Mouse (Mus musculus) layer of hippocampus, adult 2 months (tissue): ENCODE results near the gene 1700092M07Rik. TPM values are rescaled to one million over a fixed set of nuclear protein-coding genes. Genes with fewer than 3 reads are reported as not detected.

Experiments
- DNase-seq, 2 experiments: peaks; one replicate each; pipeline ENCODE4 v3.0.0; 2022; ENCODE audit warnings: low spot score in 2 of 2
- H3K27ac ChIP-seq: fragments of 200-600 bp; 2 replicates; pipeline ENCODE4 v1.8.1; 2022
- H3K4me3 ChIP-seq: fragments of 200-600 bp; 2 replicates; pipeline ENCODE4 v1.8.1; 2022; ENCODE audit warnings: mild to moderate bottlenecking
- CTCF ChIP-seq: fragments of 200-600 bp; conservative IDR thresholded peaks from 2 replicates; pipeline ENCODE4 v1.8.1; 2022; ENCODE audit warnings: antibody characterized with exemption, mild to moderate bottlenecking, moderate library complexity
- microRNA-seq, 2 experiments: library from miRNA; unstranded; fragments of <30 nt; microRNA quantifications; one replicate each; pipeline ENCODE4 v1.2.0; 2021
- total RNA-seq, 2 experiments: library from RNA; stranded (reverse); gene quantifications; 2 replicates each; pipeline ENCODE4 v1.2.3; 2021

1700092M07Rik gene
- total RNA-seq, 2 experiments from 2014 or later, result 1.5 to 3.4 TPM

DNA sequence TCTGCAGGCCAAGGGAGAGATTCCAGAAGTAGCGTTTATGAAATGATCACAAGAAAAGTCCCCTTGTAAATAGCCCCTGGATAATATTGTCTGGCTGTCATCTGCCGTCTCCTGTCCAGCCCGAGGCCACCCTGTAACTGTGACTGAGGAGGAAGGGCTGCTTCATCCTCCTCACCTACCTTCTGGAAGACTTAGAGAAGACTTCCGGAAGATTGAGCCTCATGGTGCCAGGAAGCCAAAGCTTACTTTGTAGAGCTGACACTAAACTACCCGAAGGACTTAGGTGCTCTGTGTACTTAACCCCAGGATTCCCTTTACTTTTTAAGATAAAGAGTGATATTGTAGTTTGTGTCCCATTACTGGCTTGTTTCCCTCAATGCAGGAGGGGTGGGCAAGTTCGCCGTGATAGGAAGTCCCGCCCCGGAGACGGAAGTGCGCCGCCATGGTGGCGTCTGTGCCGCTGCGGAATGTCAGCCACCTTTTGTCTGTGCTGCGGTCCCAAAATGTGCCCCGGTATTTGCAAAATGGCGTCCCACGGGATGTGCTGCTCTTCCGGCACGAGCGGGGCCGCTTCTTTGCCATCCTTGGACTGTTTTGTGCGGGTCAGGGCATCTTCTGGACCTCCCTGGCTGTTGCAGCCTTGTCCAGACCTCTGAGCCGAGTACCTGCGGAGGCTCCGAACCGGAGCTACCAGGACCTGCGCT, 30.2 kb downstream of the 1700092M07Rik start, which contains the start of gene Tmem223:
Tmem223 (plus strand) TSS at position 430 of the 704 bp plus-strand sequence.
- Histone ChIP-seq H3K27ac (peak within 1 kb of the TSS; percentile 96), H3K4me3 (peak within 1 kb of the TSS; percentile 97)
- DNase-seq, result peak; percentile 86 to 87
- peak; percentile 45 for TF ChIP-seq CTCF

DNA sequence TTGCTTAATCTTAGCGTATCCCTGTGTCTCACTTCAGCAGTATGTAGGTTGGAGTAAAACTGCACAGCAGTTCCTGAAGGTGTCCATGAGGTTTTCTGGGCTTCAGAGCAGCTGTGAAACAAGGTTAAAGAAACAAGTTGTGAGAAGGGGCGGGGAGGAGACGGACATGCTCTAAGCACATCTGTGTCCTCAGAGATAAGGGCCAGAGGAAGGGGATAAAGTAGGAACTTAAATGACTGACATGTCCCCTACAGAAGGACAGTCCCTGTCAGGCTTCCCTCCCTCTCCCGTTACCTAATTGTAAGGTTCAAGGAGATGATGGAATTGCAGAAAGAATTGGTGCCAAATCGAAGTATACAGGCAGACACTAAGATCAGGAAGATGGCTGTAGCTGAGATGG, 32.5 kb downstream of the 1700092M07Rik start:
- TF ChIP-seq CTCF, result no peak
- H3K4me3 ChIP-seq, result no peak overlapping the region; the same call in 1 of the 2 replicates
- DNase-seq, result no peak
- peak overlapping the region; percentile 33; the same call in 1 of the 2 replicates for H3K27ac ChIP-seq

DNA sequence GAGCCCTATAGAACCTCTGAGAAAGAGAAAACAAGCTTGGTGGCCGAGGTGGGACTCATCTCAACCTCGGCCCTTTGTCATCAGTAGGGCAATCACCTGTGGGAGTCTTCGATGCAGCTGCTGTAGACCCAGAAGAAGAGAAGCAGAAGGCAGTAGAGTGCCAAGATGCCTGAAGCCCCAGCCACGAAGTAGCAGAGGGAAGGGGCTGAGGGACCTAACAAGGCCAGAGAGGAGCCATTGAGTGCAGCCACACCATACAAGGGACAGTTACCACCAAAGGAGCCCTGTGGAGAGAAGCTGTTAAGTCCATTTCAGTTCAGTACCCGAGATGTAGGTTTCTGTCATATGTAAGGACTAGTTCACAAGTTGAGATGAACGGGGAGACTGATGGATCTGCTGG, 32.9 kb downstream of the 1700092M07Rik start:
- H3K27ac ChIP-seq, result peak overlapping the region; percentile 33; the same call in 1 of the 2 replicates
- no peak for DNase-seq
- peak overlapping the region; percentile 95; the same call in 1 of the 2 replicates for H3K4me3 ChIP-seq
- TF ChIP-seq CTCF, result no peak

DNA sequence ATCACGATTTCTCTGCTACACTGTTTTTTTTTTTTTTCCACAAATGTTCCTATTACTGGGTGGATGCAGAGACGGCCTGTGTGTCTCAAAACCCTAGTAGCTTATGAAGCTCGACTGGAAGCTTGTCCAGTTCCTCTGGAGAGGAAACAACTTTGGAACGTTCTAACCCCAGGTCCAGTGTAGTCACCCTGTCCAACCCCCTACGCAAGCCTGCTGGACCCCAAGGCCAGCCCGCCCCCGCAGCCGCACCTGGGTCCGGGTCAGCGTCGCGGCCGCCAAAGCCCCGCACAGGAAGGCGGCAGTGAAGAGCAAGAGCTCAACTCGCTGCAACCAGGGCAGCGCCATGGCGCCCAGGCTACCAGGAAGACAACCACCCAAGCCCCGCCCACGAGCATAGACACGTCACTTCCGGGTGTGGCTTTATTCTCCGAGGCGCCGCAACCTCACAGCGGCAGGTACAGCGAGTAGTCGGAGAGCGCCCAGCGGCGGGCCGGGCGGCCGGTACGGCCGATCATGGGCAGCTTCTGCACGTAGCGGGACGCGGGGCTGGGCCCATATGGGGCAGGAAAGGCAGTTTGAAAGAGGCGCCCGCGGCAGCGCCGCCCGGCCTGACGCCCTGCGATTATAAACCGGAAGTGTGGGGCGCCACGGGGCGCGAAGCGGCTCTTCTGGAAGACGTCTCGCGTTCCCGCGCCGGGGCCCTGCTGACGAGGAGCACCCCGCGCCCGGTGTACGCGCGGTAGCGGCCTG, 33.7 kb downstream of the 1700092M07Rik start, which contains the start of gene Tmem179b:
Tmem179b (minus strand) TSS at position 382 of the 750 bp plus-strand sequence.
- Histone ChIP-seq H3K27ac (peak within 1 kb of the TSS; percentile 98), H3K4me3 (peak within 1 kb of the TSS; percentile 95)
- TF ChIP-seq CTCF, result peak; percentile 40
- DNase-seq, result peak; percentile 94 to 96

DNA sequence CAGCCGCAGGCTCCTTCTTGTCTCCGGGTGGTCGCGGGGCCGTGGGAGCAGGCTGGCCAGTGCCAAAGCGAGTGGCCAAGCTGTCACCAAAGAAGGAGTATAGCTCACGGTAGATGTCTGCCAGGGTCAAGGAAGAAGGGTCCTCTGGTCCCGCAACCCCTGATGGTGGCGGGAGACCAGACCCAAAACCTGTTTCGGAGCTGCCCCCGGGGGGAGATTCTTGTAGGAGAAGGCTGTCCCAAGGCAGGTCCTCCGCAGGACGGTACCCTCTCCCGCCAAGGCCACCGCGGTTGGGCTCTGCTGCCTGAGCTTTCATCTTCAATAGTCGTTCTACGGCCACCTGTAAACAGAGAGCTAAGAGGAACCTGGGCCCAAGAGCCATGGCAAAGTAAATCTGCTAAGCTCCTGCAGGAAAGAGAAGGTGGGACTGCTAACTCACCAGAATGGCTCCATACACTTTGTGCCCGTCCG, 34.5 kb downstream of the 1700092M07Rik start:
- Histone ChIP-seq H3K4me3 (peak overlapping the region; percentile 95), H3K27ac (peak overlapping the region; percentile 98)
- TF ChIP-seq CTCF, result no peak
- peak in 1 of 2 experiments; percentile 16 for DNase-seq

DNA sequence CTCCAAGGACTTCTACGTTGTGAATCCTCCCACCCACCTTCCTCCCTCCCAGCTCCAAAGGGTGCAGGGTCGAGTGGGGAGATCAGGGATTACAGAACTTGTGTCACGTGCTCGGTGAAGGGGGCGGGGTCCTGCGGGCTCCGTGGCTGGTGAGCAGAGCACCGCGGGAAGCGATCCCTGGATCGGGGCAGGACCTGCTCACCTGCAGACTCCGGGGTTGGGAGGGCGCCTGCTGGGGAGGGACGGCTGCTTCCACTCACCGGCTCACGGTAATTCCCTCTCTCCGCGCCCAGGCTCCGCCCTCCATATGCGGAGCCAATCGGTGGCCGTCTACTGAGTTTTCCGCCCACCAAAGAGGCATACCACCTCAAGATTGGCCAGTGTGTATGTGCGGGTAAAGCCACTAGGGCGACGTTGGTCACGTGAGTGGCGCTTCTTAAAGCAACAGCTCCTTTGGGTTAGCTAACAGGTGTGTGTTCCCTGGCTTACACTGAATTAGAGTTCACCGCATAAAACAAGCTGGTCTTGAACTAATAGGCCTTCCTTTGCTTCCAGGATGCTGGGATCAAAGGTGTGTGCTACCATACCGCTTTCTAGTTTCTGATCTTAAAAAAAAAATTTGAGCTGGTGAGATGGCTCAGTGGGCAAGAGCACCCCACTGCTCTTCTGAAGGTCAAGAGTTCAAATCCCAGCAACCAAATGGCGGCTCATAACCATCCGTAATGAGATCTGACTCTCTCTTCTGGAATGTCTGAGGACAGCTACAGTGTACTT, 45.7 kb downstream of the 1700092M07Rik start, which contains the start of gene Taf6l:
Taf6l (minus strand) TSS at position 410 of the 774 bp plus-strand sequence.
- Histone ChIP-seq H3K27ac (peak within 1 kb of the TSS; percentile 83), H3K4me3 (peak within 1 kb of the TSS; percentile 82)
- DNase-seq, result peak; percentile 87 to 94
- peak; percentile 78 for TF ChIP-seq CTCF

DNA sequence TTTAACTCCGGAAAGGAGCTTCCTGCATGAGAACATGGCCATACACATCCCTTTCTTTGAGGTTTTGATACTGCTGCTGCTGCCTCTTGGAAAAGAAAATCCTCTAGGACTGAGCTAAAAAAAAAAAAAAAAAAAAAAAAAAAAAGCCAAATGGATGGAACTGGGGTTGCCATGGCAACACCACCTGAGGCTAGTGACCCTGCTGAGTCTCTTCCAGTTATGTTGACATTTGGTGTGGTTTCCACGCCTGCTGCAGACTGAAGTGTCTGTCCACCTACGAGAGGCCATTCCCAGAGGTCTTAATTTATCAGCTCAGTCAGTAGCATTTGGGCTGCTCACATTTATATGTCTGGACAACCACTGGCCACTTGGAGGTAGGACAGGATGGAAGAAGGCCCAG, 48.0 kb downstream of the 1700092M07Rik start:
- TF ChIP-seq CTCF, result no peak
- peak overlapping the region; percentile 89 for H3K27ac ChIP-seq
- no peak overlapping the region for H3K4me3 ChIP-seq
- no peak for DNase-seq

DNA sequence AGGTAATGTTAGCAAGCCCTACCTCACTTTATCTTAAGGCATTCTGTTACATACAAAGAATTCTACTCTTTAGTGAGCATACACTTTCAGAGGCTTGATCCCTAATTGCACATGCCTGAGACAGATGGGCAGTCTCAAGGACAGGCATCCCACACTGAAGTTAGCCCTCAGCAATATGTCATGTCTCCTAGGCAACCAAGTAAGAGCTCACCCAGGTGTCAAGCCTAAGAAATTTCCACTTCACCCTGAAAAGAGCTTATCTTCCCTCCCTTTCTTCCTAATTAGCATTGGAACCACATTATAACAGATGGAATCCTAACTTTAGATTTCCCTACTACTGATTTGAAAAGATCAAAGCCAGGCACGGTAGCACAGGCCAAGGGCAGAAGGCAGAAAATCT, 48.7 kb downstream of the 1700092M07Rik start:
- H3K4me3 ChIP-seq, result no peak overlapping the region
- peak in 1 of 2 experiments; percentile 34 for DNase-seq
- TF ChIP-seq CTCF, result no peak
- H3K27ac ChIP-seq, result peak overlapping the region; percentile 89

DNA sequence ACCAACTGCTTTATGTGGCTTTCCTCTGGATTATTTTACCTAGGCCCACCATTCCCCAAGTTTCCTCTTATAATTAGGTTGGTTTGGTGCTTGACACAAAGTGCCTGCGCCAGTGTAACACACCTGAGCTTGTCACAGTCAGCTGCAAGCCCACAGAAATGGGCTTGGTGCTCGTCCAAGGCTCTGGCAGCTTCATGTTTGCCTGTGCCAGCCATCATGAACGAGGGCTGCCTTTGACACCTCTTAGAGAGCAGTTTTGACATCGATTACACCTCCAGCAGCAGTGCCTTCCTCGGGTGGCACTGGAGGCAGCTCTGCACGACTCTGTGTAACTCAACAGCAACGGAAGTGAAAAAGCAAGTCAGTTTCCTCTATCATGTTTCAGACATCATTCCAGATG, 49.7 kb downstream of the 1700092M07Rik start:
- no peak for TF ChIP-seq CTCF
- no peak for DNase-seq
- peak overlapping the region; percentile 89 for H3K27ac ChIP-seq
- H3K4me3 ChIP-seq, result no peak overlapping the region

Small RNA genes lying within 50 kb of the gene (microRNA-seq; reads per million reads assigned to microRNA genes)
- 0 reads per million in 2 experiments for gene Mir6992

Other genes with a start within 250 kb of the 1700092M07Rik start
- gene Slc22a8, start 149.5 kb upstream of the 1700092M07Rik start, total RNA-seq, result 1 to 10 TPM; 6.6 to 9.7 TPM
- 1 to 10 TPM; 2.2 to 2.8 TPM for gene Slc22a6, start 122.7 kb upstream of the 1700092M07Rik start, total RNA-seq
- gene Chrm1, start 76.9 kb upstream of the 1700092M07Rik start, total RNA-seq, result 100 to 1,000 TPM; 179 to 190 TPM
- 100 to 1,000 TPM; 149 to 151 TPM for gene Slc3a2, start 17.3 kb upstream of the 1700092M07Rik start, total RNA-seq
- 10 to 100 TPM; 47.4 to 55.0 TPM for gene Wdr74, start 4.9 kb upstream of the 1700092M07Rik start, total RNA-seq
- gene Stx5a, start 695 bp downstream of the 1700092M07Rik start, total RNA-seq, result 10 to 100 TPM; 69.5 to 78.4 TPM
- gene Nxf1, start 16.4 kb downstream of the 1700092M07Rik start, total RNA-seq, result 100 to 1,000 TPM; 102 to 106 TPM
- gene Tmem223, start 30.3 kb downstream of the 1700092M07Rik start, total RNA-seq, result 10 to 100 TPM; 75.4 to 82.7 TPM
- 1 to 10 TPM; 7.4 to 7.7 TPM for gene Tmem179b, start 33.7 kb downstream of the 1700092M07Rik start, total RNA-seq
- gene Taf6l, start 45.7 kb downstream of the 1700092M07Rik start, total RNA-seq, result 10 to 100 TPM; 15.7 to 18.4 TPM
- 100 to 1,000 TPM; 113 to 120 TPM for gene Polr2g, start 57.9 kb downstream of the 1700092M07Rik start, total RNA-seq
- 1 to 10 TPM; 5.8 to 6.5 TPM for gene Zbtb3, start 61.8 kb downstream of the 1700092M07Rik start, total RNA-seq
- gene Ttc9c, start 78.6 kb downstream of the 1700092M07Rik start, total RNA-seq, result 10 to 100 TPM; 36.5 to 37.9 TPM
- 100 to 1,000 TPM; 123 to 127 TPM for gene Hnrnpul2, start 79.3 kb downstream of the 1700092M07Rik start, total RNA-seq
- 1 to 10 TPM in 1 of 2 experiments, not detected in 1; 3.4 TPM for gene AC129217.1, start 89.1 kb downstream of the 1700092M07Rik start, total RNA-seq
- 100 to 1,000 TPM; 101 TPM for gene Bscl2, start 96.7 kb downstream of the 1700092M07Rik start, total RNA-seq
- gene Gng3, start 98.5 kb downstream of the 1700092M07Rik start, total RNA-seq, result 100 to 1,000 TPM; 160 TPM
- under 1 TPM; 0.32 to 0.44 TPM for gene Lrrn4cl, start 110.0 kb downstream of the 1700092M07Rik start, total RNA-seq
- 100 to 1,000 TPM in 1 of 2 experiments, 10 to 100 TPM in 1; 93.5 to 100 TPM for gene Ubxn1, start 130.8 kb downstream of the 1700092M07Rik start, total RNA-seq
- gene Uqcc3, start 140.2 kb downstream of the 1700092M07Rik start, total RNA-seq, result 10 to 100 TPM; 32.5 to 32.8 TPM
- 1 to 10 TPM; 4.8 to 6.6 TPM for gene Lbhd1, start 143.0 kb downstream of the 1700092M07Rik start, total RNA-seq
- gene Gm49403, start 143.2 kb downstream of the 1700092M07Rik start, total RNA-seq, result not detected
- 10 to 100 TPM; 25.3 to 30.0 TPM for gene 1810009A15Rik, start 148.1 kb downstream of the 1700092M07Rik start, total RNA-seq
- 1 to 10 TPM; 2.0 to 2.9 TPM for gene Gm49416, start 148.2 kb downstream of the 1700092M07Rik start, total RNA-seq
- gene Ints5, start 152.3 kb downstream of the 1700092M07Rik start, total RNA-seq, result 10 to 100 TPM; 24.4 to 25.6 TPM
- 100 to 1,000 TPM; 114 to 118 TPM for gene Ganab, start 157.4 kb downstream of the 1700092M07Rik start, total RNA-seq
- gene B3gat3, start 179.7 kb downstream of the 1700092M07Rik start, total RNA-seq, result 100 to 1,000 TPM; 167 to 191 TPM
- 1 to 10 TPM; 4.4 to 5.7 TPM for gene Rom1, start 188.6 kb downstream of the 1700092M07Rik start, total RNA-seq
- gene Eml3, start 188.8 kb downstream of the 1700092M07Rik start, total RNA-seq, result 10 to 100 TPM; 11.5 to 11.7 TPM
- gene Mta2, start 201.2 kb downstream of the 1700092M07Rik start, total RNA-seq, result 10 to 100 TPM; 58.0 to 68.7 TPM
- 10 to 100 TPM; 20.7 to 20.8 TPM for gene Tut1, start 213.1 kb downstream of the 1700092M07Rik start, total RNA-seq
- gene Eef1g, start 226.3 kb downstream of the 1700092M07Rik start, total RNA-seq, result 100 to 1,000 TPM; 238 to 242 TPM
- 10 to 100 TPM; 19.4 to 21.9 TPM for gene Ahnak, start 248.6 kb downstream of the 1700092M07Rik start, total RNA-seq